Mouse (Mus musculus) frontal cortex, postnatal 14 days (tissue): ENCODE data around the gene Slamf8.

ENCODE experiments used
- DNase-seq, 2 experiments: peaks; one replicate each; pipeline ENCODE4 v3.0.0; 2022; ENCODE audit warnings: low spot score in 2 of 2

Gene Slamf8

DNA sequence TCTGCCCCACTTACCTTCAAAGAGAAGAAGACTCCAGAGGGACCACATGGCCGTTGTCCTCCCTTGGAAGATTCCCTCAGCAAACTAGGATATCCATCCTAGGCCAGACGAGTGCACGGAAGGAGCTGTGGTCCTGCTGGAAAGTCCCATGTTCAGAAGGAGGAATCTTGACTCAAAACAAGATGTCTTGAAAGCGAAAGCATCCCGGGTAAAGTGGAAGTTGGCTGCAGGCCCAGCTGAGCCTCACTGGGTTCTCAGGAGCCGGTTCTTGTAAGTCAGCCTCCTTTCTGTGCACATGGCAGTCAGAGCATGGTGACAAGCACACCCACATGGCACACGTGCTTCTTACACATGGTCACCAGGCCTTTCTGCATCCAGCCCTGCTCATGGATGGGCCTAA, at the start of gene Slamf8:
Slamf8 (minus strand) TSS at position 184 of the 400 bp plus-strand sequence.
- DNase-seq = peak in 1 of 2 experiments; percentile 14

DNA sequence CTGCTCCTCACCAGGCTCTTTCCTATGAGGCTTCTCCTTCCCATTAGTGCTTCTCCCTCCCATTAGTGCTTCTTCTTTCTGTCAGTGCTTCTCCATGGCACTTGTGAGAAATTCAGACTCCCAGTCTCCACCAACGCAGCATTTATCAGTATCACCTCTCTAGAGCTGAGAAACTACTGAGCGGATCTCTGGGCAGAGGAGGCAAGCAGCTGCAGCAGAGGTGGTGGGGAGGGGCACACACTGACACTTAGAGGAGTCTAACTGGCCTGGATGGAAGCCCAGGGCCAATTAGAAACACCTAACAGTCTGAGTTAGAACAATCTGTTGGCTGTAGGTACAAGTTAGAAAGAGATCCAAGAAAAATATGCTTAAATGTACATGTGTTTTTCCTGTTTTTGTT, 48.4 kb upstream of the Slamf8 start:
- no peak for DNase-seq

DNA sequence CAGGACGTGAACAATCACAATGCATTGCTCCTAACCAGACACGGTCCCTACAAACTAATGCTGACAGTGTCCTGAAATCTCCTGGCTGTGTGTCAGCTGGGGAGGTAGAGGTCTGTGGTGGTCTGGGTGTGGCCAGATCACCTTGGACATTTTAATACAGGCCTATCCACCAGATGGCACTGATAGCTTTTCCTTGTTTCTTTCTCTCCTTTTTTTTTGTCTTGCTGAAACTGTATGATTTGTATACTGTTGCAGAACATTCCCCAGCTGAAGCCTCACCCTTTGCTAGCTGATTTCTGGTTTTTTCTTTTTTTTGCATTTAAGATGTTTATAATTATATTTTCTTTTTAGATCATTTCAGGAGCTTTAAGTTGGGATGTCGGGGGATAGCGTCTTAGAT, 47.4 kb upstream of the Slamf8 start:
- DNase-seq = no peak

DNA sequence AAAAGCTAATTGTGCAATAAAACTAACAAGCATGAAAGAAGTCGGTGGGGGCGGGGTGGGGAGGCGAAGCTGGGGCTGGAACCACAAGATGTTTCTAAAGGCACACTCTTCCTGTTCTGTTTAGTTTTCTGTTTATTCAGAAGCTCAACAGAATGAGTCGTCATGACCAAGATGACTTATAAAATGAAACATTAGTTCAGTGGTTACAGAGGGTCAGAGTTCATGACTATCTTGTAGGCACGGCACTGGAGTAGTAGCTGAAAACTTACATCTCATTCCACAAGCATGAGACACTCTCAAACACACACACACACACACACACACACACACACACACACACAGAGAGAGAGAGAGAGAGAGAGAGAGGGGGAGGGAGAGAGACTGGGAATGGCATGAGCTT, 45.9 kb upstream of the Slamf8 start:
- DNase-seq = no peak

DNA sequence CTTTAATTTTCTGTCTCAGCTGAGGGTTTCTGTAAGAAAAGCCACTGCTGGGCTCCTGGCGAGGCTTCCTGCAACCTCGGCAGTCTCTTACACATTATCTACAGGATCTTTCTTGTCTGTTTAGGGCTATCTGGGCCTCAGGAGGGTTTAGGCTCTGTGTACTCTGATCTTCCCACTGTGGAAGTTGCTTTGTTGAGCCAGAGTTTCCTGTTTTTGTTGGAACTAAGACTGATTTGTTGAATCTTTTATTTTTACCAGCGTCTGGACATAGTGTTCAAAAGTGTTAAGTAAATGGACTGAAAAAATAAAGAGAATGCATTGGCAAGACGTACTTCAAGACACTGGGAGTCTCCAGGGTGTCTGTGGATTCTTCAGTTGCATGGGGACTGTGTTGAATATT, 44.9 kb upstream of the Slamf8 start:
- no peak for DNase-seq

DNA sequence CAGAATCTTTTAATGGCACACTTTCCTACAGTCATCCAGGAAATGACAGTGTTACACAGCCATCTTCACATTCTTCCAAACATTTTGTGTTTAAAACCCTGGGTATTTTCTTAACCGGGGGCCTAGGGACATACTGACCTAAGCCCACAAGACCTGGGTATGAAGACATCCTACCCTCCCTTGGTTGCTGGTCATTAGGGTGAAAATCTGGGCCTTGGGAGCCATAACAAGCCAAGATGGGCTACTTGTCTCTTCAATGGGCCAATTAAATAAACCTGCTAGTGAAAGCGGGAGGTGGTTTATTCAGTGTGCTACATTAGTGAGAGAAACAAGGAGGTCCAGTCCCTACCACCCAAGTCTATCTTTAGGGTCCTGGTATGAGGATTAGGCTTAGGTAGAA, 43.8 kb upstream of the Slamf8 start:
- DNase-seq = no peak

DNA sequence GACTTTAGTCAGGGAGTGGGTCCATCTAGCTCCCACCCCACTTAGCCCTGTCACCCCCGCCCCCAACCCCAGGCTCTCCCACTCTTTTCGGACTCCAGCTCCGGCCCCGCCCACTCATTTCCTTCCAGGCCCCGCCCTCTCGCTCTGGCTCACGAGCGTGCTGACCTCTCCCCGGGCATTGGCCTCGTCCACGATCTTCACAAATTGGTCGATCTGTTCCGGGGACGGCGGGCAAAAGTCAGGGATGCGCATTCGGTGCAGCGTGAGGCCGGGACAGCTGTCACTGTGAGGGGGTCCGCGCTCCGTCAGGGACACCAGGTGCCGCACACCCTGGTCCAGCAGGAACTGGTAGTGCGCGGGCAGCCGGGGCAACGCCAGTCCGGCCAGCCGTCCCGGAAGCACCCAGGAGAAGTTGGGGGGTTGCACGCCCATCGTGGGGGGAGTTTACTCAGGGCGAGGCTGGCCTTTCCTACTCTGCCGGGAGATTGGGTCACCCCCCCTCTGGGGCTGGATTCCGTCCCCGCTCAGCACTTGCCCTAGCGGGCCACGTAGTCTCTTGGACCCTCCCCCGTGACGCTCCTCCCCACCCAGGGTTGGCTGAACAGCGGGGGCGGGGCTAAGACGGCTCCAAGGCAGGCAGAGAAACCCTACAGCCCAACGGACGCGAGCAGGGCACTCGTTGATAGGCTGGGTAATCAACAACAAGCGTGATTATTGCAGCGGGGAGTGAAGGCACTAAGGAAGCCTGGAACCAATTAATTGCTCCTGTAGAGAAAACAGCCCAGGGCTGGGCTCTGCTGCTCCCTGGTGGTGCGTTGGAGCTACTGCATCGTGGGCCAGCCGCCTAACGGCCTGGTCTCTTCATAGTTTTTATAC, 42.3 kb upstream of the Slamf8 start, which contains the start of gene Dusp23:
Dusp23 (minus strand) TSS at position 512 of the 876 bp plus-strand sequence.
- peak; percentile 87 to 89 for DNase-seq

DNA sequence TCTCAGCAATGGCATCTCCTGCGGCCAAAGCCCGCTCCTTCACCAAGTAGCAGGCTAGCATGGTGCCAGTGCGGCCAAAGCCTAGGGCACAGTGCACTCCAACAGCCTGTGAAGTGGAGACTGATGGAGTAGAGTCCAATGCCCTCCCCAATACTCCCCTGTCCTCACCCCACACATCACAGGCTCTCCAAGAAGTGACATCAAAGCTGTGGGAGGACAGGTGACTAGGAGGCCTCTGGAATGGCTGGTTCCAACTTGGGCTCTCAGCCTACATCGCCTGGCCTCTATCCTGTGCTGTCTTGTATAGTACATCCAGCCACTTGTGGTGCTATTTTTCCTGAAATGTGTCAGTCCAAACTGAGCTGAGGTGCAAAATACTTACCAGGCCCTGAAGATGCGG, 41.4 kb upstream of the Slamf8 start:
- DNase-seq = no peak

DNA sequence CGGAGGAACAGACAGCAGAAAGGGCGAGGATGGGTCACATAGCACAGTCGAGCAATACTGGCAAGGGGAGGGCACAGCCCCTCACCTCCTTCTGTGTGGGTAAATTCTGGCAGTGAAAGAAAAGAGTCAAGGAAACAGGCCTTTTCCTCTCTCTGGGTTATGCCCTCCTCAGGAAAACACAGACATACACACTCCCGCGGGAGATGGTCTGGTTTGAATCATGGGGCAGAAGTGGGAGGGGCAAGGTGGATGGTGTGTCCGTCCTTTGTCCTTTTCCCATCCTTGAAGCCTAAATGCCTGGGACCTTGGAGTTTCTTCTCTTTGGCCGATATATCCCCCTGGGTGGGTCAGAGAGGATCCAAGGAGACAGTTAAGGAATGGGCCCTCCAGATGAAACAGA, 39.5 kb upstream of the Slamf8 start:
- no peak for DNase-seq

DNA sequence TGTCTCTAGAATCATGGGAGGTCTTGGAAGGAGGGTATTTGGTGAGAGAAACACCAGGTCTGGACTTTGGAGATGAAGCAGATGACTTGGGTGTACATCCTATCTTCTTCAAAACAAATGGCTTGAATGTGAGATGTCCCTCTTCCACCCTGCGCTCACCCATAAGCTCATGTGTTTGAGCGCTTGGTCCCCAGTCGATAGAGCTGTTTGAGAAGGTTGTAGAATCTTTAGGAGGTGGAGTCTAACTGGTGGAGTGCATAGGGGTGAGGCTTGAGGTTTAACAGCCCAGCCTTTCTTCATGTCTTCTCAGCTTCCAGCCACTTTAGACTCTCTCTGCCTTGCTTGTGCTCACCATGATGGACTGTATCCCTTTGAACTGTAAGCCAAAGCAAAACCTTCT, 35.9 kb upstream of the Slamf8 start:
- DNase-seq = no peak

DNA sequence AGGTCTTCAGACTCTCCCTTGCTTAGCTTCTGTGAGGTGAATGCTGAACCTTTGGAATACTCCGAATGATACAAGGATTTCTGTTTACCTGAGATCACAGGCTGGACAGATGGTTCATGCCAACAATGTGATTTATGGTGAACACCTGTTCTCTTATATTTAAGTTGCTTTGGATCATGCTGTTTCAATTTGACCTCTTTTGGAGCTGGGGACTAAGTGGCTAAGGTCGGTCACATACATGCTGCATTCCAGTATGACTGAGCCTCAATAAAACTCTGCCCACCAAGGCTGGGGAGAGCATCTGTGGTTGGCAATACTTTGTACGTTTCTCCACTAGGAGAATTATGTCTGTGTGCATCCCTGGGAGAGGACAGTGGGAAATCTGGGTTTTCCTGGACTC, 33.7 kb upstream of the Slamf8 start:
- no peak for DNase-seq

DNA sequence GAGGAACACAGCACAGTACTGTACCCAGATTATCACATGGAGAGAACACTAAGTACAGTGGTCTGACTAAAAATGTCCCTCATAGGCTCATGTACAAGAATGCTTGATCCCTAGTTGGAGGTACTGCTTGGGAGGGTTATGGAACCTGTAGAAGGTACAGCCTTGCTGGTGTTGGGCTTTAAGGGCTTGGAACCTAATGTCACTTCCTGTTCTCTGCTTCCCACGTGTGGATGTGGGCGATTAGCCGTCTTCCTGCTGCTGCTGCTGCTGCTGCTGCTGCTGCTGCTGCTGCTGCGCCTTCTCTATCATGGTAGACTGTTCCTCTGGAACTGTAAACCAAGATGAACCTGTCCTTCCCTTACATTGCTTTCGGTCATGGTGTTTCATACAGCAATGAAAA, 33.2 kb upstream of the Slamf8 start:
- no peak for DNase-seq

DNA sequence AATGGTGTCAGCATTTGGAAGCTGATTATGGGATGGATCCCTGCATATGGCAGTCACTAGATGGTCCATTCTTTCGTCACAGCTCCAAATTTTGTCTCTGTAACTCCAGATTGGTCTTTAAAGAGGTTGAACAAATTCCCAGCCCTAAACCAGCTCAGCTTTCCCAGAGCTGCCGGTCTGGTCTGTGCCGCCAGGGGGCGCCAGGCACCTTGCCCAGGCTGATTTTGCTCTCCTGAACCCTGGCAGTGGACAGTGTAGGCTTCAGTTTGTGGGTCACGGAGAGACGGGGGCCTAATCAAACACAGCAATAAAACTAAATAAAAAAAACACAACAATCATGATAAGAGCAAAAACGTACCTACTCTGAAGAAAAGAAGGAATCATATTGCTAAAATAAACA, 28.9 kb upstream of the Slamf8 start:
- peak in 1 of 2 experiments; percentile 52 for DNase-seq

DNA sequence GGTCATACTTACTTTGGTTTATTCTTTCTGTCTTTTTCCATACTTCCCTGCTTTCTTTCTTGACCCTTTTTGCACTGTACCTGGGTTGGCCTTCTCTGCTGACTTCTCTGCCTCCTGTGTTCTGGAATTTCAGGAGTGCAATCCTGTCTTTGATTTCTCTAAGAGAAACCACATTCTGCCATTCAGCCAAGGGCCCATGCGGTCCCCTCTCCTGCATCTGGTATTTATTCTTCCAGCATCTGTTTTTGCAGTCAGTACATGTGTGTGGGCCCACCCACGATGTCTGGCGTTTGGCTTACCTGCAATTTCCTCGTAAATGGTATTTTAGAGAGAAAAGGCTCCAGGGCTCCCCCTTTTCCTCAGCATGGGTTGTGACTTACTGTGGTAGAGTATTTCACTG, 27.8 kb upstream of the Slamf8 start:
- DNase-seq = no peak

DNA sequence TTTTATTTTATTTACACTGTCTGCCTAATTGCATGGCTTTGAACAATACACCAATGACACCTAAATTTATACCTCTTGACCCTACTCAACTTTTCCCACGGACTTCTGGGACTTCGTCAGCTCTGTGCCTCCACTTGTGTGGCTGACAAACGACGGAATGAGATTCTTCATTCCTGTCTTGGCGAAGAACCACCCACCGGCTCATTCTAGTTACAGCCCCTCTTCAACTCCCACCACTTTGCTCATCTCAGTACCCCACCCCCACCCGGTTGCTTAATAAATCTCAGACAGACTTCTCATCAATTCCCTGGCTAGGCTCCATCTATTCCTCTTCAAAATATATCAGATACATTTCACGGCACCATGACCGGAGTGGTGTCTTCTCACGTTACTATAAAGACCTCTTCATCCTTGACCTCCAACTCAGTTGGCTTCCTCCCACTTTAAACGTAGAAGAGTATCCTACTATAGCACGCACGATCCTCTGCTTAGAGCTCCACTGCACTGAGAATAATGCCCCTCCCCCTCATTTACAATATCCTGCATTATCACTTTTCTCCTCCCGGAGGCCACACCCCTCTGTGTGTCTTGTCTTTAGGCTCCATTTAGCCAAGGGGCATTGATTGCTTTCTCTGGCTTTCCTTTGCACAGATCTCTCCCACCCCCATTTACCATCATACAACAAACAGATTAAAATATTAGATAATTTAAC, 27.2 kb upstream of the Slamf8 start:
- DNase-seq = no peak

DNA sequence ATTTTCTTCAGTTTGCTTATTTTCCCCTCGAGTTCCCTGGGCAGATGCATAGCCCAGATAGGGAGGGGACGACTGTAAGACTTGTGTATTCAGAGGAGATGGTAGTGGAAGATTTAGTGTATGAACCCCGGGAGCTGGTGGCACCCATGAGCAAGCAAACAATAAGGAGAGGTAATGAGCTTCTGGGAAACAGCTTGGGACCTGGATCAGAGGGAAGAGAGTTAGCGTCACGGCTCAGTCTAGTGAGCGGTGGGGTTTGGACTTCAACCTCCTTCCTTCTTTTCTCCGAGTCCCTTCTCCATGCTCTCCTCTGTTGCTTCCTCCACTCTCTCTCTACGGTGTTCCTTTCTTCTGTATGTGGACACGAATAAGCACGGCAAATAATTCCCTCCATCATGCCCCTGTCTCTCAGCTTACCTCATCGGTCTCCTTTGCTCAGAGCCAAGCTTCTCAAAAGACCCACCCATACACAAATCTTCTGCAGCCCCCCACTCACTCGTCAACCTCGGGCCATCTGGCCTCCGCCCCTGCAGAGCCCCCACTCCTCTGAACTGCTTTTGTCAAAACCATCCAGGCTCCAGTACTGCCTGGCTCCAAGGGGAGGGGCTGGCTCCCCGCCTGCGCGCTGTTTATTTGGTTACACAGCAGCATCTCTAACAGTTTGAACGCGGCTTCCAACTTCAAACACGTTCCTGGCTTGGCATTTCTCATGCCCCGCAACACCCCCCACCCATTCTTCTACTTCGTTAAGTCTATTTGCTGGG, 26.4 kb upstream of the Slamf8 start:
- DNase-seq = peak in 1 of 2 experiments; percentile 19

DNA sequence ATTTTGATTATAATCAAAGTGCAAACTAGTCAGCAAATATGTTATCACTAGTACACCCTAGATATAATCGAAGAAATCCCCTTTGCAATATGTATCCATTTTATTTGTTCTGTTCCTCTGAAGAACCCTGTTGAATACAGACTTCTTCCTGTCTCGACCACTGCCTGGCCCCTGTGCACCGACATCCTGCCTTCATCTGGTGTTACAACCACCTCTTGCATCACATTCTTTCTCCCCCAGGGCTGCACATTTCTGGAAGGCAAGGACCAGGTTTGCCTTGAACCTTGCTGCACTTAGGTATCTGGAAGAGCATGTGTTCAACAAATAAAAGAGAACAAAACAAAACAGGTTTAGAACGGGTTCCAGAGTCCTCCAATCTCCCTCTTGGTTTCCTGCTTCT, 25.0 kb upstream of the Slamf8 start:
- no peak for DNase-seq

DNA sequence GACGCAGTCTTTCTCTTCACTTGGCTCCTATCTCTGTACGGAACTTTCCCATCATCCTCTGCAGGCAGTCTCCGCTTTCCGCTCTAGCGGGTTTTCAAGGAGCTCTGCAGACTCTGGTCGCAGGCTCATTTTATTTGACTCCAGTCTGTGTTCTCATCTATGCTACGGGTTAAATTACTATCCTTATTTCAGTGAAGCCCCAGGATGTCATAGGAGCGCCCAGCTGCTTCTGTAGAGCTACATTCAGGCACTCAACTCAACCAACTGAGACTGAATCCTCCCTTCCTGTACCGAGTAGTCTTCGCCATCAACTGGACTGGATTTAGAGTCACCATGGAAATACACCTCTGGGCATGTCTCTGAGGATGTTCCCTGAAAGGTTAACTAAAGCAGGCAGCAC, 24.3 kb upstream of the Slamf8 start:
- DNase-seq = no peak

DNA sequence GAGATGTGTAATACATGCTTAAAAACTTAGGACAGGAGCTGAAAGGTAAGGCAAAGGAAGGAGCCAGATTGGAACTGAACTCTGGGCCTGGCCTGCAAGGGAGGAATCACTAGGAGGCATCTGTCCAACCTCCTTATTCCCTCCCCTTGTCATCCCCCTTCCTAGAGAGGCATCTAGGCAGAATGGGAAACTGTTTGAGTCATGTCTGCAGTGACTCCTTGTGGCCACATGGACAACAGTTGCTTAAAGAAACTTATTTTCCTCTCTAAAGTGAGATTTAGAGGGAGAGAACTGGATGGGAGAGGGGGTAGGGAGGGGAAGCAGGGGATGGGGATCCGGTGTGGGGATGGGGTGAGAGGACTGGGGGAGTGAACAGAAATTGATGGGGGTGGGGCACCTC, 22.4 kb upstream of the Slamf8 start:
- DNase-seq = no peak

DNA sequence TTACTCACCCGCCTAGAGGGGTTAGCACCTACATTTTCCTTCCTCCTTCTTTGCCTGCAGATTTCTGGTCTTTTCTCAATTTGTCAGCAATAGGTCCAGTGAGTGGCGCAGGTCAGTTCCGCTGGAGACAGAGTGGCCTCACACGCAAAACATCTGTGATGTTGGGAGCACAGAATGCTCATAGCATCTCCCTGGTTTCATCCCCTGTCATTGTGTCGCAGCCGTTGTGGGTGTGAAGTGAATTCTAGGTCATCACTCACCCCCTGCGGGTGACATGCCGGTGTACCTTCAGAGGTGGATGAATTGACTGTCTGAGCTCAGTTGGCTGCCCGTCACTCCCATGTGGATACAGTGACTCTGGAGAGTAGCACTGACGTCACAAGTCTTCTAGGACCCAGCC, 20.9 kb upstream of the Slamf8 start:
- no peak for DNase-seq

DNA sequence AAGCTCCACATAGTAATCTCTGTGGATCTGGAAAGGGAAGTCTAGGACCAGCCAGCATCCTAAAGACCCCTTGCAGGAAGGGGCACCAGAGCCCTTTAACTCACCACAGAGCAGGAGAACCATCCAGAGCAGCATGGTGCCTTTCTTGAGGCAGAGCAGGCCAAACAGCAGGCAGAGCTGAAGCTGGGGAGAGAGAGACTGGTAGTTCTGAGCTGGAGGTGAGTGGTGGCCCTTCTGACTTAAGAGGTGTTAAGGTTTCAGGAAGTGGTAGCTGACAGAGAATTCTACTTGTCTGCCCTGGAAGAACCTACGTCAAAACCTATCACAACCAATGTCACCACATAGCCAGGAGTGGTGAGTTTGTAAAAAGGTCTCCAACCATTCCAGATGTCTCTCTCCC, 12.0 kb upstream of the Slamf8 start, which contains the start of gene Fcrl6:
Fcrl6 (minus strand) TSS at position 226 of the 400 bp plus-strand sequence.
- no peak for DNase-seq

DNA sequence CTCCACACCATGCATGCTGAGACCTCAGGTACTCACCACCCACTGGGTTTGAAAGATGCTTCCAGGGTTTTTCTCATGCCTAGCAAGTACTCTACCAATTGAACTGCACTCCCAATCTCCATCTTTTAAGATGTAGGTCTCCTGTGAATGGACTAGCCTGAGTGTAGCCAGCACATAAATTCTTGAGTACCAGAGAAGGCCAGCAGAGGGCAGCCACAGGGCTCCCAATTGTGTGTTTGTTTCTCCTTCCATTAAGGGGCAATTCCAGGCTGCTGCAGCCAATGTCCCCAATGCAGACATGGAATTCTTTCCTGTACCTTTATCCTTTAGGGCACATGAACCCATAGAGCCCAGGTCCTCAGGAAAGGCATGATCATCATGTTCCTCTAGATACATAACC, 4.1 kb upstream of the Slamf8 start:
- peak in 1 of 2 experiments; percentile 32 for DNase-seq
